Mouse (Mus musculus) skeletal muscle tissue, postnatal 0 days (tissue): Measurements from ENCODE around the gene E130311K13Rik. TPM values are rescaled to one million over a fixed set of nuclear protein-coding genes. Genes with fewer than 3 reads are reported as not detected.

ENCODE experiments used
- polyA plus RNA-seq: library from polyadenylated mRNA; unstranded; fragments of >200 nt; fragmentation: Nextera tagmentation; extraction: Ambion mirVana; gene quantifications from 2 replicates; pipeline ENCODE4 v1.2.1, GENCODE M21; 2015

Gene E130311K13Rik
- 4.1 and 6.0 TPM in 2 replicates for polyA plus RNA-seq

GRCm38 (mm10) chr3:63928878-63929859, at the start of gene E130311K13Rik:
Gene E130311K13Rik, minus strand, starts transcription at chr3:63929472.

GRCm38 (mm10) chr3:63975955-63976908, 47.0 kb upstream of the E130311K13Rik start, which contains the start of gene Gmps:
Gene Gmps, plus strand, starts transcription at chr3:63976106.

GRCm38 (mm10) chr3:63964100-63964921, 35.0 kb upstream of the E130311K13Rik start, which contains the start of gene Slc33a1:
Gene Slc33a1, minus strand, starts transcription at chr3:63964768.

GRCm38 (mm10) chr3:63899309-63899695, 30.0 kb downstream of the E130311K13Rik start, which contains the start of gene Plch1:
Gene Plch1, minus strand, starts transcription at chr3:63899472.

Other genes starting within 250 kb of the E130311K13Rik start
- 0.05 TPM in 1 of 2 replicates, not detected in the other for gene Plch1, start 30.0 kb downstream of the E130311K13Rik start, polyA plus RNA-seq
- 7.4 and 9.1 TPM in 2 replicates for gene Slc33a1, start 35.3 kb upstream of the E130311K13Rik start, polyA plus RNA-seq
- 15.4 and 15.6 TPM in 2 replicates for gene Gmps, start 46.6 kb upstream of the E130311K13Rik start, polyA plus RNA-seq
- gene Vmn2r1, start 152.1 kb upstream of the E130311K13Rik start, polyA plus RNA-seq = 0.03 and 0.04 TPM in 2 replicates
- not detected in 2 replicates for gene Vmn2r2, start 212.5 kb upstream of the E130311K13Rik start, polyA plus RNA-seq